Mouse (Mus musculus) retina, adult 2 months (tissue): ENCODE data around the gene Borcs7.
"Not testable (repeated sequence)": the region's sequence is repeated elsewhere in the genome, so short reads cannot be mapped to it uniquely, and the experiment has no call there.

ENCODE experiments used
- DNase-seq: peaks from one replicate; pipeline ENCODE4 v3.0.0-alpha.2; 2012; ENCODE audit warnings: low read depth, low spot score

Borcs7 gene

DNA sequence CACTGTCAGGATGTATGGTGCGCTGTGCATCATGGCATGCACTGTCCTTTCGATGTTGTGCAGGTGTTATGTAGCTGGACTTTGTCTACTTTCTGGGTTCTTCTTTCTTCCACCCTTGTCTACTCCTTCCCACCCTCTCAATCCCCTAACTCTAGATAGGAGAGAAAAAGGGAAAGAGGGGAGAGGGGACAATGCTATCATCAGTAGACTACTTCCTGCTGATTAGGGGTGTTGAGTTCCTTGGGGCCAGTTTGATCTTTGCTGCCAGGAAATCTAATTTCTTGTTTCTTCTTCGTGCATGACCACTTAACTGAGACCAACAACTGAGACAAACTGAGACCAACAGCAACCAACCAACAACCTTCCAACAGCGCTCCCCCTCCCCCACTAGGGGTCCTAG is 20.9 kb downstream of the Borcs7 start:
- DNase-seq = no peak

DNA sequence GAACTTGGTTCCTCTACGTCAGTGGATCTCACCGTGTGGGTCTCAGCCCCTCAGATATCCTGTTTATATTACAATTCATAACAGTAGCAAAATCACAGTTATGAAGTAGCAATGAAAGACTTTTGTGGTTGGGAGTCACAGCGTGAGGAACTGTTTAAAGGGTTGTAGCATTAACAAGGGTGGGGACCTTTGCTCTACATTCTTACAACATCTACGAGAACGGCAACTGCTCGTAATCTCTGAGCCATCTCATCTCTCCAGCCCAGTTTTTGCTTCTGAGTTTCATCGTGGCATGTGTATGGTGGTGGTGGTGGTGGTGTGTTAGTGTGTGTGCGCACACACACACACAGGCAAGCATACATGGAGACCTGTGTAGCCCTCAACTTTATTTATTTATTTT is 24.5 kb downstream of the Borcs7 start:
- no peak for DNase-seq

DNA sequence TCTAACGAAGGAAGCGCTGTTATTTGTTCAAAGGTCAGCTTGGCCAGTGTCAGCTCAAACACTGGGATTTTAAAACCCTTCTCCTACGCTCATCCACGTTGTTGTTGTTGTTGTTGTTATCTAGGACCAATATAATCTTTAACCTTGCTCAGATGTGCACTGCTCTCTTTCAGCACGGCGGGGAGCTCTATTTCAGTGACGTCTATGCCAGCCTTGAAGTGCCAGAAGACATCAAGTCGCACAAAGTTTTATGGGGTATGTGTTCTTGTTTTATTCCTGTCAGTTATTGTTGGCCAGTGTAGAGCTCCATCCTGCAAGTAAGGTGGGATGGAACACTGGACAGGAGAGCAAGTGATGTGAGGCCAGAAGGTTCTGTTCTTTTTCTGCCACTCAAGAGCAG is 25.3 kb downstream of the Borcs7 start:
- DNase-seq = no peak

DNA sequence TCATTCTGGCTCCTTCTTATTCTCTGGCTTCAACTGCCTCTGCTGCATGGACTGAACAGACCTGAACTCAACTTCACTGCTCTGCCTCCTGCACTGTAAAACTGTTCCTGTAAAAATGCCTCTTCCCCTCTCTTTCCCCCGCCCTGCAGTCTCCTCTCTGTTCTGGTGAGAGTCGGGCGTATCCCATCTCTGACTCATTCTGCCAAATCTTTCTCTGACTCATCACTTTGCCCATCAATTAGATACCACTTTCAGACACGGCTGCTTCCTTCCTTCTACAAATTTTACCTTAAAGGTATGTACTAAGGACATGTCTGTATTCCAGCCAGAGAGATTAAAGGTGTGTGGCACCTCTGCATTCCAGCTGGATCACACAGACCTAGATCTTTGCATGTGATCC is 28.4 kb downstream of the Borcs7 start:
- no peak for DNase-seq

DNA sequence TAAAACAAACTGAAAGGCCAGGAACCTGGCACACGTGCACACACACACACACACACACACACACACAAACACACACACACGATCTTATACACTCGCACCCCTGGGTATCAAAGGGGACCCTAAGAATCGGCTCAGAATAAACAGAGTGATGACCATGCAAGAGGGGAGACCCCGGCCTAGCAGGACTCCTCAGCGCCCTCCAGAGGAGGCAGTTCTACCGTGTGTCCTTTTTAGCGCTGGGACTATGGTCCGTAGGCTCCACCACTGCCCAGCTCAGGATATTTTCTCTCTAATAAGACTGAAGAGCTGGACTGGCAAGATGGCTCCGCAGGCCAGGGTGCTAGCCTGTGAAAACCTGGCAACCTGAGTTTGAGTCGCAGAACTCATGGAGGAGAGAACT is 34.7 kb downstream of the Borcs7 start:
- no peak for DNase-seq

DNA sequence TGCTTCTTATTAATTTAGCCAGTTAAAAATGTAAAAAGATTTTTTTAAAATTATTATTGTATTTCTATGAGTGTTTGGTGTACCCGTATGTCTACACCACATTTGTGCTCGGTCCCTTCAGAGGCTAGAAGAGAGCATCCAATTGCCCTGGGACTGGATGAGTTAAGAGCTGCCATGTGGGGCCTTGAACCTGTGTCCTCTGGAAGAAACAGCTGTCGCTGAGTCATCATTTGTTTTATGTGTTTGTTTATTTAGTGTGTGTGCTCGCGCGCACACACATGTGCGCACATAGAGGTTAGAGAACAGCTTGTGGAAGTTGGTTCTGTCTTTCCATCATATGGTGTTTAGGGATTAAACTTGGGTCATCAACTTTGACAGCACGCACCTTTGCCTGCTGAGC is 36.4 kb downstream of the Borcs7 start:
- no peak for DNase-seq

DNA sequence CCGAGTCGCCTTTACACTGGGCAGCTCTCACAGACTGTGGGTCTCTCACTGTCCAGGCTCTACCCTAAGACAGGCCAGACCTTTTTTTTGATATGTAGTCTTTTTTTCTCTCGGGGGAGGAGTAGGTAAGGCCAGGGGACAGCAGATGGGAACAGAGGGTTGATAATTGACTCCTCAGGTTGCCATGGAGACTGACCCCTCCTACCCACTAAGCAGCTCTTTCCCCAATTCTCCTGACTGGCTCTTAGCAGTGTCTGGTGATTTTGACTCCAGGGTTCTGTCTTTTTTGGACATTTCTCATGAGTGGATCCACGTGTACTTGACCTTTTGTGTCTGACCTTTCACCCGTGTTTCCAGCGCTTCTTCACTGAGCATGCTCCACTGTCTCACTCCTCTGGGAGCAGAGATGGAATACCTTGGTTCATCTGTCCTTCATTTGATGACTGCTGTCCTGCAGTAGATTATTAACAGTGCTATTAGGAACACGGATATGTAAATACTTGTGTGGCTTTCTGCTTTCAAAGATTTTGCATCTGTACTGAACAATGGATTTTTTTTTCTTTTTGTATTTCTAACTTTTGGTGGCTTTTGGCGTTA is 37.5 kb downstream of the Borcs7 start:
- DNase-seq = no peak

DNA sequence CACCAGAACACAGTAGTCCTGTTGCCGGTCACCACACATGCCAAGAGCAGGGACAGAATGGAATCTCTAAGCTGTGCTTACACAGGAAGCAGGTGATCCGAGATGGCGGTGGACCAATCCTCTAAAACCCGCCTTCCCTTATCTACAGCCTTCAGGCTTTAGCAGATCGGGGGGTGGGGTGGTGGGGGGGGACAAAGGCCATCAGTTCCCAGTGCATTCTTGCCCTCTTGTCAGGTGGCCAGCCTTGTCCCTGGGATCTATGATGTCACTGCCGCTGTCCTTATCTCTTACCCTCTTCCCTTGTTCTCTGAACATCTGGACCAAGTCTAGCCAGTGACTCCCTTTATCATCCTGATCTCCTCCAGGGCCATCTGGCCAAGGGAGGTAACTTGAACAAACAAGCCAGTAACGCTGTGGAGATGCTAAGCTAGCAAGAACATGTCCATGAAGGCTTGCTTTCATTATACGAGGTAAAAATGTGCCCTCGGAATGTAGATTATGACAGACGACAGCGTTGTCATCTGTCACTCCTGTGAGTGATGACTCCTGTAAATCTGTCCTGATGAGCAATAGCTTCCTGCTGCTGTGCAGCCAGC is 38.3 kb downstream of the Borcs7 start:
- DNase-seq = no peak

DNA sequence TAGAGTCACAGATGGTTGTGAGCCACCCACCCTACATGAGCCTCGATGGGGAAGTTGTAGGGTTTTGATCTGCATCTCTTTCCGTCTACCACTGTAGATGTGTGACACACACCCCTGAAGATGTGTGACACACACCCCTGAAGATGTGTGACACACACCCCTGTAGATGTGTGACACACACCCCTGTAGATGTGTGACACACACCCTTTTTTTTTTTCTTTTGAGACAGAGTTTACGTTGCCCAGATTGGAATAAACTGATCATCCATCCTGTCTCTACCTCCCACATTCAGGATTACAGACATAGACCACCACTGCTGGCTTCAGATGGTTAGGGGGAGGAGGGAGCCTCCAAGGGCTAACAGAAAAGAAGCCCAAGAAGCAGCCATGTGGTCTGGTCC is 39.2 kb downstream of the Borcs7 start:
- DNase-seq = no peak

DNA sequence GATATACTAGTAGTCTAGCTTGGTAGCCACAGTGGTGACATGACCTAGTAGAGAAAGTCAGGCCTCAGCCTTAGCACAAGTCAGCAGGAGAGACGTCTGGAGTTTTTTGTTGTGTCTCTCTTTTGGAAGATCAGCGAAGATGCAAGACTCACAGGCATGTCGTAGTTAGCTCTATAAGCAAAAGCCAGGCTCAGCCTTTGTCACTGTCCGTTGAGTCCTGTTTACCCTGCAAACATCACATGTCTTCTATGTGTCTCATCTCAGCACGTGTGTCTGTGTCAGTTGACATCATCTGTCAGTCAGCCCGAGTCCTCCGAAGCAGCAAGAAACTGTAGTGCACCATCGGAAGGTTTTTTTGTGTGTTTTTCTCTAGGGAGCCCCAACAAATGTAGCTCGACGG is 41.6 kb downstream of the Borcs7 start:
- DNase-seq = no peak

DNA sequence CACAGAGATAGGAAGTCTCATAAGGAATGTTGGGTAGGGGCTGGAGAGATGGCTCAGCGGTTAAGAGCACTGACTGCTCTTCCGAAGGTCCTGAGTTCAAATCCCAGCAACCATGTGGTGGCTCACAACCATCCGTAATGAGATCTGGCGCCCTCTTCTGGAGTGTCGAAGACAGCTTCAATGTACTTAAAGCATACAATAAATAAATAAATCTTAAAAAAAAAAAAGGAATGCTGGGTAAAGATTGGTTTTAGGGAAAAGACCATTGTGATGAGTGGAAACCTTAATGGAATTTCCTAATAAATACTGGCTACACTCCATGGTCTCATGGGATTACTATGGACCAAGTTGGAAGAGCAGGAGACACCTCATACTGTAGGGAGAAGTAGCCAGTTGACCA is 43.0 kb downstream of the Borcs7 start:
- not testable (repeated sequence) for DNase-seq

DNA sequence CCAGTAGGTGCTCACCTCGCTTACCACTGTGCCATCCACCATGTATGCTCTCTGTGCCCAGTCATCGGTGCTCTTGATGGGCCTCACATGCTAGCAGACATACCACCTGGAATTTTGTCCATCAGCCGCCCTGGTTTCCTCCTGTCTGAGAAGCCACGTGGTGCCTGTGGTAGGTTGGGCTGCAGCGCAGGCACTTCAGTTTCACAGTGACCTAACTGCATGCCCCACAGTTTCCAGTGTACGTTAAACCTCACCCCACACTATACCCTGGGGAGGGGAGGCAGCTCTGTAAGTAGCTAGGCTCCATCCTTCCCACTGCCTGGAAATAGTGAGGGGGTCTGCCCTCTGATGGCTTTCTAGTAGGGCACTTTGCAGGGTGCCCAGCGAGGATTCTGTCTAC is 43.9 kb downstream of the Borcs7 start:
- DNase-seq = no peak

DNA sequence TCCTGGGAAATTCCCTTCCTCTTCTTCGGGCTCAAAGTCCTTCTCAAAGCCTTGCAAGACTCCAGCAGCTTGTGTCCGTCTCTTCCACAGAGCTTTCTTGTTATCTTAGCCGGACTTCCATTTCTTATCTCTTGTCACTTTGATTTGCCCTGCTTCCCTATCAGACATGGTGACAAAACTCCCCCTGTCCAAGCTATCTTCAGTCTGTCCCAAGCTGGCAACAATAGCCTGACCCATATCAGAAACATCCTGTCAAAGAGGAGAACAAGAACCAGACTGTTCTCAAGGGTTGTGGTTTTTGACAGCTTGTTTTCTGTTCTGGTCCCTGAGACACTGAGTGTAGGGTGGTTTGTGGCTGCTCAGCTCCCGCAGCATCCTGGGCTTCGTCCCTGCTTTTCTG is 45.5 kb downstream of the Borcs7 start:
- DNase-seq = no peak

DNA sequence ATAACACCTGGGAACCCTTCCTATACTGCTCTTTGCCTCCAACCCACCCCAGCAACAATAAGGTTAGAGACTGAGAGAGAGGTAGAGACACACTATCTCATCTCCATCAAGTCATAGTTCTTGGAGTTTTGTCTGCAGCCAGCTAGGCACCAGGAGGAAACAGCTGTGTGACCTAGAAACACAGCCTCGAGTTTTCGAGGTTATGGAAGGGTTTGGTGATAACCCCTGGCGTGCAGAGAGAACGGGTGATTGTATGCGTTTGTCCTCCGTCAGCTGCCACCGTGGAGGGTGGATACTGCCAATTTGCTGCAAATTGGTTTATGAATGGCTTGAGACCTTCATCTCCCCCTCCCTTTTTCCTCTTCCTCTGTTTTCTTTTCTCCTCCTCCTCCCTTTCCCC is 47.4 kb downstream of the Borcs7 start:
- DNase-seq = no peak

DNA sequence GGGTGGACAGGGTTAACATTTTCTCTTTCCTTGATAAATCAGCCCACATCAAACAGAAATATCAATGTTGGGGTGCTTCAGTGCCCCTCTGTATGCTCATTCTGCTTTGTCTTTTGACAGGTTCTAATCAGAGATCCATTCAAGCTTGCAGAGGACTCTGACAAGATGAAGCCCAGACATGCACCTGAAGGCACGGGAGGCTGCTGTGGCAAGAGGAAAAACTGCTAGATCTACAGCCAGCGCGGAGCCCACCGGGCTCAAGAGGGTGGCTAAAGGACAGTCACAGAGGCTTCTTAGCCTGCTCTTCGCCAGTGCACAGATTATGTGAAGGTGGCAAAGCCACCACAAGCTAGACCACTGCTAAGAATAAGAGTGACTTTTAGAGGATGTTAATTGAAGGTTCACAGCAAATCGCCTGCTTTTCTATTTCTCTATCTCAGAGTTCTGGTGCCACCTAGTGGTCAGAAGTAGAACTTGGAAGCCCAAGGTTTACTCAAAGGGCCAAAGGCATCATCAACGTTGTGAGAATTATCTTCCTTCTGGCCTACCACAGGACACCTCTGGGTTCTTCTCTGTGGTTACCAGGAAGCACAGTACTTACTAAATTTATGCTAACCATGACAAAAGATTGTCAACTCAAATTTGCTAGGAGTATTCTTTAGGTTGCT is 50.8 kb downstream of the Borcs7 start:
- DNase-seq = peak; percentile 51

DNA sequence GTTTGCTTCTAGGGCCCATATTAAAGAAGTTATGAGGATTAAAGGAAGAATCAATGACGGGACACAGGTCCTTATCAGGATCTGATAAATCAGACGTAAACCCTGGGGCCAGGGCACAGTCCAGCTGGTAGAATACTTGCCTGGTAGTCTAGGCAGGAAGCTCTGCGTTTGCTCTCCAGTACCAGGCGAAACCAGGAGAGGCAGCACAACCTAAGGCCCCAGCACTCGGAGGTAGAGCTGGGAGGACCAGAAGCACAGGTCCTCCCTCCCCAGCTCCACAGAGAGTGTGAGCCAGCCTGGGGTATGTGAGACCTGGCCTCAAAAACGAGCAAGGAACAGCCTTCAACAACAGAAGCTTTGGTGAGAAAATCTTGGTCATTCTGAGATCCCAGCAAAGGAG is 51.9 kb downstream of the Borcs7 start:
- DNase-seq = no peak

DNA sequence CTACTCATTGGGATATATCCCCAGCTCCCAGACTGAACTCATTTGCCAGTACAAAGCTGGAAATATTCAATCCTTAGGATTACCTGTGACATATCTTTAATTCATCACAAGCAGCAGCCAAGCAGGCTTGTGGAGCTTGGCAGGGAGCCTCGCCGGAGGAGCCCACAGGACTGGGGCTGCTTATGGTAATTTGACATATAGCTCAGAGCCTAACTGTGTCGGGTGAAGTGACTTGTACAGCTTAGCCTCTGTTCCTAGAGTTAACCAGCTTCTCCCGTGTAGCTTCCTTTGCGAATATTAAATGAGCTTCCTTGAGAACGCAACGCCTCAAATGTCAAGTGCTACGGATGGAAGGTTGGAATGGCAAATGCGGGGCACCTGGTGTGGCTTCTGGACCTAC is 55.0 kb downstream of the Borcs7 start:
- DNase-seq = no peak

DNA sequence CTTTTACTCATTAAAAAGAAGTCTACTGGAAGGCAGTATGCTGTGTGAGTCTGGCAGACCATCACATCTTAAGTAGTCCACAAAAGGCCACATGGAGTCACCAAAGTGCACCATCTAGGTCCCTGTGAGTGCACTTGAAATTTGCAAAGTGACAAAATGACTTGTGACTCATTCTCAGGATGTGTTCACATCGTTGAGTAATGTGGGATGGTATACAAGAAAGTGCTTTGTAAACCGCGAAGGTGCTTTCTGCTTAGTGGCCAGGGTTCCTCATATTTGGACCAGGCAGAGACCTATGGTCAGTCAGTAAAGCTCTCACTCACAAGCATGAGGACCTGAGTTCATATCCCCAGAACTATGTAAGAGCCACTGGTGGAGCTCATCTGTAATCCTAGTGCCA is 58.1 kb downstream of the Borcs7 start:
- DNase-seq = no peak

DNA sequence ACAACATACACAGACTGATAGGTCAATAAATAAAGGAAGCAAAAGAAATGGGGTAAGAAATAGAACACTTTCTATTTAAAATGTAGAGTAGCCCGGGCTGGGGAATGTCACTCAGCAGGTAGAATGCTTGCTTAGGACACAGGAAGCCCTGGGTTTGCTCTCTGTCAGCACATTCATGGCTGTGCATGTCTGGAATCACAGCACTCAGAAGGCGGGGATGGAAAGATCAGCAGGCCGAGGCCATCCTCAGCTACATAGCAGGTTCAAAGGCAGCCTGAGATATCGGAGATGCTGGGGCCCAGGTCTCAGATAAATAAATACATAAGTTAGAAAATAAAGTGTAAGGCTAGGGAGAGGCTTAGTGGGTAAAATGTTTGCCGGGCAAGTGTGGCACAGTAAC is 62.5 kb downstream of the Borcs7 start:
- no peak for DNase-seq
